Mouse (Mus musculus): ENCODE results near the gene Slc15a3. TPM values are rescaled to one million over a fixed set of nuclear protein-coding genes. Genes with fewer than 3 reads are reported as not detected.

Slc15a3 gene
- polyA plus RNA-seq (2015; fragmentation: Nextera tagmentation; extraction: Ambion mirVana) = 0.54 and 0.85 TPM in 2 replicates

DNA sequence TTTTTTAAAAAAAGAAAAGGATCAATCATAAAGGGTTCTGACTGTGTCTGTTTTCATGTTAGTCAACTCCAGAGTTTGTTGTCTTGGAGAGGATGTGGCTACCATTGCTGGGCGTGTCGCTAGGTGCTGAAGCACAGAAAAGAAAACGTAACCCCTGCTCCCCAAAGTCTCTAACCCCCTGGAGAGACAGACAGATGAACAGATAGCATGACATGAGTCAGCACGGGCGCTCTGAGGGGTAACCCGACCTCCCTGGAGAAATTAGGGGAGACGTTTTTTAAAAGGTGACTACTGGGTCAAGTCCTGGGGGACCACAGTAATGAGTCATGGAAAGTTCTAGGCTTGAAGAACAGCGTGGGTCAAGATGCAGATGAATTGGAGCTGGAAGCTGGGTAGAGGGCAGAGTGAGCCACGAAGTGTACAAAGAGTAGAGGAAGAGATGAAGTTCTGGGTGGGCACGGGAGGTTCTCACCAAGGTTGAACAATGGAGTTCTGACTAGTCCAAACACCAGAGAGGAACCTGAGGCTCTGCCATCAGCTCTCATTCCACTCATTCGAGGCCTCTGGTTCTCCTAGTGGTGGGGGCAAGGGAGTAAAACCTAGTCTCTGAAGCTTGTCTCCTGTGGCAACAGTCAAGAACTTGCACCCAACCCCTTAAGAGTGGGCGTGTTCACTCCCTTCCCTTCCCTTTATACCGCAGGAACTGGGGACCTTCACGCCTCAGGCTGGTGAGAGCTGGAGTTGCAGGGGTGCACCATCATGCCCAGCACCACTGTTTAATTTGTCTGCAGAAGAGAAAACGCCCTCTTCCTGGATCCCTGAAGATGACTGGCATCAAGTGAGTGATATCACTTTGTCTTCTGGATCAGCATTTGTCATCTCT, at the start of gene Slc15a3:
Gene Slc15a3 (plus strand): TSS at position 718 of the 883 bp plus-strand sequence.
- Histone ChIP-seq H3K27me3 (ENCODE audit: insufficient read depth, low read length) (no peaks in the 10 kb centered on the region), H3K9ac (replicated peaks; ENCODE audit: low read length) (no peak within 1 kb of the TSS), H3K4me2 (replicated peaks; ENCODE audit: low read depth, low read length) (no peak within 1 kb of the TSS), H3K4me1 (ENCODE audit: insufficient read depth, low read length) (peaks cover 16% of the 10 kb centered on the region), H3K27ac (ENCODE audit: low read length) (no peak within 1 kb of the TSS), H3K36me3 (ENCODE audit: insufficient read depth, low read length) (no peaks in the 10 kb centered on the region), H3K9me3 (ENCODE audit: low read length) (no peaks in the 10 kb centered on the region), H3K4me3 (ENCODE audit: low read length) (no peak within 1 kb of the TSS)
- ATAC-seq (ENCODE audit: low FRiP score, low TSS enrichment) = no peak
- WGBS = 68% methylated on average over 15 of the region's 15 CpGs

DNA sequence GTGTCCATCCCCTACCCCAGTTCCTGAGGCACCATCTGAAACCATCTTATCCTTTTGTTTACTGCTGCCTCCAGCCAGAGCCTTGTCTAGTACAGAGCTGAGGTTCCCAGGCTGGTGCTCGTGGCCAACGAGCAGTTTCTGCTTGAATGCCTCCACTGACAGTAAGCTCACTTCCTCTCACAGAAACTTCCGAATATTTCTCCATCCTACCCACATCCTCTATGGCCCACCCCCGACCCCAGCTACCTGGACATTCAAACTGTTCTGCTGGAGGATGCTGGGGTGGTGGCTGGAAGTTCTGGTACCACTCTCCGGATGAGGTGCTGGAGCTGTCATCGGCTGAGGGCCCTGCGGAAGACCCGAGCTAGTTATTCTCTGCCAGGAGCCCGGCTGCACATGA, 49.2 kb upstream of the Slc15a3 start:
- Histone ChIP-seq H3K9ac (replicated peaks; ENCODE audit: low read length) (no peak overlapping the region), H3K4me2 (replicated peaks; ENCODE audit: low read depth, low read length) (no peak overlapping the region), H3K9me3 (ENCODE audit: low read length) (no peaks in the 10 kb centered on the region), H3K36me3 (ENCODE audit: insufficient read depth, low read length) (no peaks in the 10 kb centered on the region), H3K27me3 (ENCODE audit: insufficient read depth, low read length) (no peaks in the 10 kb centered on the region), H3K4me1 (ENCODE audit: insufficient read depth, low read length) (no peaks in the 10 kb centered on the region), H3K27ac (ENCODE audit: low read length) (no peak overlapping the region), H3K4me3 (ENCODE audit: low read length) (no peak overlapping the region)
- WGBS = 67% methylated on average over 9 of the region's 9 CpGs
- no peak for ATAC-seq (ENCODE audit: low FRiP score, low TSS enrichment)

DNA sequence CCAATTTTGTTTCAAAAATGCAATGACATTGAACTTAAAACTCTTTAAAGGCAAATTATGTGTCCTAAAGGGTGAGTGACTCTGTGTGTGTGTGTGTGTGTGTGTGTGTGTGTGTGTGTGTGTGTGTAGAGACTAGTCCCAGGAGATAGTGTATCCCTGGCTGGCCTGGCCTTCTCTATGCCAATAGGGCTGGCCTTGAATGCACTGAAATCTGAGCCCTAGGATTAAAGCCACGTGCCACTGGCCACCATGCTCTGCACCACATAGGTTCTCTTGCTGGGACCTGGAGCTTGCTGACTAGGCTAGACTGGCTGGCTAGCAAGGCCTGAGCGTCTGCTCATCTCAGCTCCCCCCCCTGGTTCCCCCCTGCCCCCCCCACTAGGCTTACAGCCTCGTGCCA, 46.5 kb upstream of the Slc15a3 start:
- Histone ChIP-seq H3K27ac (ENCODE audit: low read length) (no peak overlapping the region), H3K4me3 (ENCODE audit: low read length) (no peak overlapping the region), H3K9ac (replicated peaks; ENCODE audit: low read length) (no peak overlapping the region), H3K27me3 (ENCODE audit: insufficient read depth, low read length) (no peaks in the 10 kb centered on the region), H3K4me2 (replicated peaks; ENCODE audit: low read depth, low read length) (no peak overlapping the region), H3K36me3 (ENCODE audit: insufficient read depth, low read length) (no peaks in the 10 kb centered on the region), H3K4me1 (ENCODE audit: insufficient read depth, low read length) (no peaks in the 10 kb centered on the region), H3K9me3 (ENCODE audit: low read length) (no peaks in the 10 kb centered on the region)
- ATAC-seq (ENCODE audit: low FRiP score, low TSS enrichment) = no peak
- 44% methylated on average over 3 of the region's 3 CpGs for WGBS

DNA sequence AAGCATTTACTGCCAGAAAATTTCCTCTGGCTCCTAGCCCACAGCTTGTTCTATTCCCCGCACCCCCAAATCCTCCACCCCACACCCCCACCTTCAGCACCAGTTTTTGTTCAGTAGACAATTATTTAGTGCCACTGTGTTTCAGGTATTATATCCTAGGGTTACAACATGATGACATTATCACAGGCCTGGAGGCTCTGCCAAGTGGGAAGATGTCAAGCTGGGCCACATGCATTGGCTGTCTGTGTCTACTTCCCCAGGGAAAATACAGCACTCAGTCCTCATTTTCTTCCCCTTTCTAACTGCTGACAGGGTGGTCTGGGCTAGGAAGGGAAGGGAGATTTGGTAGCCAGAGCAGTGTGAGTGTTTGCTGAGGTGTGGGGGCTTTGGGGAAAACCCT, 44.6 kb upstream of the Slc15a3 start:
- Histone ChIP-seq H3K36me3 (ENCODE audit: insufficient read depth, low read length) (no peaks in the 10 kb centered on the region), H3K9me3 (ENCODE audit: low read length) (no peaks in the 10 kb centered on the region), H3K9ac (replicated peaks; ENCODE audit: low read length) (no peak overlapping the region), H3K4me2 (replicated peaks; ENCODE audit: low read depth, low read length) (no peak overlapping the region), H3K4me1 (ENCODE audit: insufficient read depth, low read length) (no peaks in the 10 kb centered on the region), H3K4me3 (ENCODE audit: low read length) (no peak overlapping the region), H3K27me3 (ENCODE audit: insufficient read depth, low read length) (no peaks in the 10 kb centered on the region), H3K27ac (ENCODE audit: low read length) (no peak overlapping the region)
- ATAC-seq (ENCODE audit: low FRiP score, low TSS enrichment) = no peak
- WGBS = 96% methylated on average over 1 of the region's 1 CpGs

DNA sequence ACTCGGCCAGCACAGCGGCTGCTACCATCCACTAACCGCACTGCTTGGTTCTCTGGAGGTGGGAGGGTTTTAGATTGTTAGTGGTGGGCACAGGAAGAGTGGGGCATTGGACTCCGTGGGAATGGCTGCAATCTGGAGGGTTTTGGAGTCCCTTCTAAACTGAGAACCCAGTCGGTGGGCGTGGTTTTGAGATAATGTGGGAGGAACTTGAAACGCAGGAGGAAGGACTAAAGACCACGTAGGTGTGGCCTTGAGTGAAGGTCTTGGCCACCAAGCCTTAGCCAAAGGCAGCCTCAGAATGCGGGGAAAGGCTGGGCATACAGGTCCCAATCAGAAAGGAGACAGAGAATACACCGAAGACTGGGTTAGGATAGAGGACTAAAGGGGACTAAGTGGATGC, 41.0 kb upstream of the Slc15a3 start:
- H3K4me2 ChIP-seq (replicated peaks; ENCODE audit: low read depth, low read length) = no peak overlapping the region
- 70% methylated on average over 10 of the region's 10 CpGs for WGBS
- no peaks in the 10 kb centered on the region for H3K36me3 ChIP-seq (ENCODE audit: insufficient read depth, low read length)
- no peak overlapping the region for H3K27ac ChIP-seq (ENCODE audit: low read length)
- no peak overlapping the region for H3K4me3 ChIP-seq (ENCODE audit: low read length)
- H3K27me3 ChIP-seq (ENCODE audit: insufficient read depth, low read length) = no peaks in the 10 kb centered on the region
- H3K4me1 ChIP-seq (ENCODE audit: insufficient read depth, low read length) = no peaks in the 10 kb centered on the region
- no peak for ATAC-seq (ENCODE audit: low FRiP score, low TSS enrichment)
- H3K9ac ChIP-seq (replicated peaks; ENCODE audit: low read length) = no peak overlapping the region
- no peaks in the 10 kb centered on the region for H3K9me3 ChIP-seq (ENCODE audit: low read length)

DNA sequence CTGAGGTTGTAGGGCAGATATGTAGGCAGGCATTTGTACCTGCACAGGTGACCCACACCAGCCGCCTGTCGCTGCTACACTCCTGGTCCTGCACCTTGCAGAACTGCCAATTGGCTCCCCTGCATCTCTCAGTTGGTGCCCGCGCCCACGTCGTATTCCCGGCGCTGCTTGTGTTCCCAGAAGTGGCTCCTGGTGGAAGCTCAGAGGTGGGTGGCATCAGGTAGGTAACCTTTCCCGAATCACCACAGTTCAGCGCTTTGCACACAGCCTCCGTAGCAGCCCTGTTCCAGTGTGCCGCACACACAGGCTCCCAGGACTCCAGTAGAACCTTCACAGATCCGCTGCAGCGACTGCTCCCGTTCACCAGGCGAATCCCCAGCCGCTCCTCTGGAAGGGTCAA, 40.4 kb upstream of the Slc15a3 start:
- Histone ChIP-seq H3K4me1 (ENCODE audit: insufficient read depth, low read length) (no peaks in the 10 kb centered on the region), H3K4me2 (replicated peaks; ENCODE audit: low read depth, low read length) (no peak overlapping the region), H3K9me3 (ENCODE audit: low read length) (no peaks in the 10 kb centered on the region), H3K4me3 (ENCODE audit: low read length) (no peak overlapping the region), H3K9ac (replicated peaks; ENCODE audit: low read length) (no peak overlapping the region), H3K27me3 (ENCODE audit: insufficient read depth, low read length) (no peaks in the 10 kb centered on the region), H3K27ac (ENCODE audit: low read length) (no peak overlapping the region), H3K36me3 (ENCODE audit: insufficient read depth, low read length) (no peaks in the 10 kb centered on the region)
- ATAC-seq (ENCODE audit: low FRiP score, low TSS enrichment) = no peak
- 87% methylated on average over 17 of the region's 17 CpGs for WGBS

DNA sequence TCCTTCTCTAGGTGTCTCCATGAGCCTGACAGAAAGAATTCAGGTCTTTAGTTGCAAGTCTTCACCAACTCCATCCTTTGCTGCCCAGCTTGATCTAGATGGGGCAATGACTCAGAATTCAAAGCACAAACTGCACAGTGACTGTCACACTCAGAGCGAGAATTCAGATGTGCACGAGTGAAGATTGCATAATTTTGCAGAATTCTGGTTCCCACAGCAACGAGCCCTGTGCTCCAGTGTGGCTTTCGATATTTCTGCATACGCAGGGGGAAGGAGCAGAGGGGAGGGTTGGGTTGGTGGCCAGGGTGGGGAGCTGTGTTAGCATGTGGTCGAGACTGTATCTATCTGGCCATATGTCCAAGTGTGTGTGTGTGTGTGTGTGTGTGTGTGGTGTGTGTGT, 38.5 kb upstream of the Slc15a3 start:
- H3K4me2 ChIP-seq (replicated peaks; ENCODE audit: low read depth, low read length) = no peak overlapping the region
- 76% methylated on average over 6 of the region's 6 CpGs for WGBS
- no peak overlapping the region for H3K9ac ChIP-seq (replicated peaks; ENCODE audit: low read length)
- H3K9me3 ChIP-seq (ENCODE audit: low read length) = no peaks in the 10 kb centered on the region
- no peaks in the 10 kb centered on the region for H3K4me1 ChIP-seq (ENCODE audit: insufficient read depth, low read length)
- no peak overlapping the region for H3K27ac ChIP-seq (ENCODE audit: low read length)
- H3K27me3 ChIP-seq (ENCODE audit: insufficient read depth, low read length) = no peaks in the 10 kb centered on the region
- H3K4me3 ChIP-seq (ENCODE audit: low read length) = no peak overlapping the region
- no peak for ATAC-seq (ENCODE audit: low FRiP score, low TSS enrichment)
- H3K36me3 ChIP-seq (ENCODE audit: insufficient read depth, low read length) = no peaks in the 10 kb centered on the region

DNA sequence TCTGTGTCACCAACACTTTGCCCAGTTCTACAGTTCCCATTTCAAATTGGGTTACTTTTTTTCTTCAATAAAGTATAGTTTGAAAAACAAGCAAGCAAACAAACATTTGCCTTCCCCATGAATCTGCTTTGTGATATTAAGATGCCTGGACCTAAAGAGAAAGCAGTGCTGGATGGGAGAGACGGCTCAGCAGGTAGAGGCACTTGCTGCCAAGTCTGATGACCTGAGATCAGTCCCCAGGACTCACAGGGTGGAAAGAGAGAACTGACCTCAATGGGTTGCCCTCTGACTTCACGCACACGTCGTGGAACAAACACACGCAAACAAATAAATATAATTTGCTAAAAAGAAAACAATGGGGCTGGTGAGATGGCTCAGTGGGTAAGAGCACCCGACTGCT, 37.6 kb upstream of the Slc15a3 start:
- no peak for ATAC-seq (ENCODE audit: low FRiP score, low TSS enrichment)
- Histone ChIP-seq H3K9ac (replicated peaks; ENCODE audit: low read length) (no peak overlapping the region), H3K4me2 (replicated peaks; ENCODE audit: low read depth, low read length) (no peak overlapping the region), H3K4me1 (ENCODE audit: insufficient read depth, low read length) (no peaks in the 10 kb centered on the region), H3K36me3 (ENCODE audit: insufficient read depth, low read length) (no peaks in the 10 kb centered on the region), H3K9me3 (ENCODE audit: low read length) (no peaks in the 10 kb centered on the region), H3K27me3 (ENCODE audit: insufficient read depth, low read length) (no peaks in the 10 kb centered on the region), H3K27ac (ENCODE audit: low read length) (no peak overlapping the region), H3K4me3 (ENCODE audit: low read length) (no peak overlapping the region)
- WGBS = 84% methylated on average over 6 of the region's 6 CpGs

DNA sequence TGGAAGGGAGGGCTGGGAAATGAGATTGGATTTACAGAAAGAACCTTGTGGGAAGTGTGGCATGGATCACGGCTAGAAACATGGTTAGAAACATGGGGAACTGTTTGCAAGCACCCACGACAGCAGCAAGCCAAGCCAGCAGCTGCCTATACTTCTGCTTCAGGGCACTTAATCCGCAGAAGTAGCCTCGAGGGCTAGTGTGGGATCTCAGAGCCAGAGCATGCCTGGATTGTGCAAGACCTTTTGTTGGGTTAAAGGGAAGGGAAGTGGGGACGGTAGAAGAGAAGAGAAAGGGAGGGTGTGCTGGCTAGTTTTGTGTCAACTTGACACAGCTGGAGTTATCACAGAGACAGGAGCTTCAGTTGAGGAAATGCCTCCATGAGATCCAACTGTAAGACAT, 35.8 kb upstream of the Slc15a3 start:
- Histone ChIP-seq H3K4me1 (ENCODE audit: insufficient read depth, low read length) (no peaks in the 10 kb centered on the region), H3K4me2 (replicated peaks; ENCODE audit: low read depth, low read length) (no peak overlapping the region), H3K27me3 (ENCODE audit: insufficient read depth, low read length) (no peaks in the 10 kb centered on the region), H3K36me3 (ENCODE audit: insufficient read depth, low read length) (no peaks in the 10 kb centered on the region), H3K9ac (replicated peaks; ENCODE audit: low read length) (no peak overlapping the region), H3K4me3 (ENCODE audit: low read length) (no peak overlapping the region), H3K9me3 (ENCODE audit: low read length) (no peaks in the 10 kb centered on the region), H3K27ac (ENCODE audit: low read length) (no peak overlapping the region)
- 77% methylated on average over 5 of the region's 5 CpGs for WGBS
- ATAC-seq (ENCODE audit: low FRiP score, low TSS enrichment) = no peak

DNA sequence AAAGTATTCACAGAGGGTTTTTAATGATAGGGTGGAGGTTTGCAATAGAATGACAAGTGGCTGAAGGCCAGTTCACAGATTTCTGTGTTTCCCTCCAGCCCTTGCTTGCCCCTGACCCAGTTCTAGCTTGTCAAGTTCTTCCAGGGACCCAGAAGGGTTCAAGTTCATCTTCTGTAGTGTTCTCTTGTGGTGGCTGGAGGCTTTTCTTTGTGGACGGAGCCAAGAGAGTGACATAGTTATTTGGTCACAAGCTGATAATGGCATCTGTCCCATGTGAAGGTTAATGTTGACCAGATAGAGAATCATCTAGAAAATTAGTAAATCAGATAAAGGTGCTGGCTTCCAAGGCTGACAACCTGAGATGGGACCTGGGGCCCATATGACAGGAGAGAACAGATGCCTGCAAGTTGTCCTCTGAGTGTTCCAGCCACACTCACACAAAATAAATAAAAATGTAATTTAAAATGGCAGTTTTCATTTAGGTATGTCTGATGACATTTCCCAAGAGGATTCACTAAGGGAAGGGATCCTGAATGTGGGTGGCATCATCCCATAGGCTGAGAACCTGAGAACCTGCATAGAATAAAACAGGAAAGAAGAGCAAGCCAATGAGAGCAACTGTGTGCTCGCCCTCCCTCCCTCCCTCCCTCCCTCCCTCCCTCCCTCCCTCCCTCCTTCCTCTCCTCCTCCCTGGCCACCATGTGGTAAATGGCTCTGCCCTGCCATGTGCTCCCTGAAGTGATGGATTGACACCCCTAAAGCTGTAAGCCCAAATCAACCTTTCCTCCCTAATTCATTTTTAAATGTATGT, 34.5 kb upstream of the Slc15a3 start:
- H3K27ac ChIP-seq (ENCODE audit: low read length) = no peak overlapping the region
- no peak overlapping the region for H3K4me2 ChIP-seq (replicated peaks; ENCODE audit: low read depth, low read length)
- WGBS = 80% methylated on average over 2 of the region's 2 CpGs
- H3K4me3 ChIP-seq (ENCODE audit: low read length) = no peak overlapping the region
- no peaks in the 10 kb centered on the region for H3K9me3 ChIP-seq (ENCODE audit: low read length)
- no peak for ATAC-seq (ENCODE audit: low FRiP score, low TSS enrichment)
- no peaks in the 10 kb centered on the region for H3K36me3 ChIP-seq (ENCODE audit: insufficient read depth, low read length)
- no peak overlapping the region for H3K9ac ChIP-seq (replicated peaks; ENCODE audit: low read length)
- H3K4me1 ChIP-seq (ENCODE audit: insufficient read depth, low read length) = no peaks in the 10 kb centered on the region
- H3K27me3 ChIP-seq (ENCODE audit: insufficient read depth, low read length) = no peaks in the 10 kb centered on the region

All from kidney, embryonic 16.5 days (tissue).